Mouse (Mus musculus): ENCODE results near the gene Klrb1f. TPM values are rescaled to one million over a fixed set of nuclear protein-coding genes. Genes with fewer than 3 reads are reported as not detected.
"Not testable (repeated sequence)": the region's sequence is repeated elsewhere in the genome, so short reads cannot be mapped to it uniquely, and the experiment has no call there.

Klrb1f gene
- total RNA-seq (2021): not detected
- long read RNA-seq, experiment 1: 0 reads
- long read RNA-seq, experiment 2: 0 reads

DNA sequence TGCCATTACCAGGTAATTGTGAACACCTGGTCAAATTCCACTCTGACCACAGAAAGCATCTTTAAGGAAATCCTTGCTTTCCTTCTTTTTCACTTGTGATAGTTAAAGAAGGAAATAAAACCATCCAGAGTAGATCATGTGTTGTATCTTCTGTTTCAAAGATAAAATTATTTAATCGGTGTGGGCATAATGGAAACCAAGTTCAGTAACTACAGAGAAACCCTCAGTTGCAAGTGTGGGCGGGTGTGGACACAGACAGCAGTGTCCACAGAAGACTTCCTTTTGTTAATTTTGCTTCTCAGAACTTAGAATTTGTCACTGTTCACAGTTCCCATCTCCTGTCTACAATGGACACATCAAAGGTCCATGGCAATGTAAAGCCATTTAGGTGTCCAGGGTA, at the start of gene Klrb1f:
Gene Klrb1f (plus strand): TSS at position 301 of the 400 bp plus-strand sequence.
- intact Hi-C loops (cut with DNase I; ENCODE audit: low total_unique reads): no loop called here

DNA sequence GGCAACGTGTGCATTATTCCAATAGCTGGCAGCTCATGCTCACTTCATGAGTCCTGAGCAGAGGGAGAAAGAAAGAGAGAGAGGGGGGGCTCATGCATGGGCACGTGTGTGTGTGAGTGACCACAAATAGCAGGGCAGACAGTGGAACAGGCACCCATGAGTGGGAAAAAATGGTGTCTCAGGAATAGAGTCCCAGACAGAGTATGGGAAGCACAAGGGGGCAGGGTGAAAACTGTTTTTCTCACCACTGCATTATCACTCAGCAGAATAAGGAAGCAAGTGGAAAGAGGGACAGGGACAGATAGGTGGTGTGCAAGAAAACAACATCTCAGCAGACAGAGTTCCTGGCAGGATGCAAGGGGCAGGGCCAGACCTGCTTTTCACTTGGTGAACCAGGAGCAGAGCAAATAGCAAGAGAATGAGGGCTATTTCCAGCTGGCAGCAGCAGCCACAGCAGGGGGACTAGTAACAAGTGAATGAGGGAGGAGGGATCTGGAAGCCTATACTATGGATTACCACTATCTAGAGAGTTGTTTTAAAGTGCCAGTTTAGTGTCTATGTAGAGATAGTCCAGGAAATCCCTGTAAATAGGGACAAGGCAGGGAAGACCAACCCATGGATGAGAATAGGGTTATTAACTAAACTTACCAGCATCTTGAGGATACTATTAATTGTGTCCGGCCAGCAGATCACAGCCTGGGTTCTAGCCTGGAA, 49.5 kb upstream of the Klrb1f start:
- intact Hi-C loops (cut with DNase I; ENCODE audit: low total_unique reads): no loop called here
- no peak for DNase-seq

More for the DNA sequence above, at the start of gene Klrb1f:
- no peak for DNase-seq

DNA sequence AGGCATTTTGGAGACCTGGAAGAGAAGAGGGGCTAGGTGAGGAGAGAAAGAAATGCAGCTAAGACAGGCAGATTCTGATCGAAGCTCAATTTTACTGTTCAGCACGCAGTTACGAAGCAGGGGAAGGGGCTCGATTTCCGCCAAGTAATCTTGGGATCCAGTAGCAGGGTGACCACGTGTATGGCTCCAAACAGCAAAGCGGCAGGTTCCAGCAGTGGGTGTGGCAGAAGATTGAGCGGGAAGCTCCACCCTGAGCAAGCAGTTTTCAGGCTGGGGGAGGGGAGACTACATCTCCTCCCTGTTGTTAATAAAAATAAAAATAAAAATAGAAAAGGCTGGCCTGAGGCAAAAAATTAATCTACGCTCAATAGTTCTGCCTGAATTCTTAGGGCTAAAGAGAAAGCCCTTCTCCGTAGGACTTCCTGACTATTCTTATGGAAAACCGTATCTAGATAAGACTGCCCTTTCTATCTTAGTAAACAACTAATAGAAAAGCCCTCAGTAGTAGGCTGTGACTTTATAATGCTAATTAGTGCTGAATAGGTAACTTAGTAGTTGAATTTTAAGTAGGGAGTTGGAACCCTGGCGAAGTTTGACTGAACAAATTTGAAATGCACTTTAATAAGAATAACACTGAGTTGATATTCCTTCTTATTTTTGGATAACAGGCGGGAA, 48.8 kb upstream of the Klrb1f start:
- DNase-seq: no peak
- intact Hi-C loops (cut with DNase I; ENCODE audit: low total_unique reads): no loop called here

DNA sequence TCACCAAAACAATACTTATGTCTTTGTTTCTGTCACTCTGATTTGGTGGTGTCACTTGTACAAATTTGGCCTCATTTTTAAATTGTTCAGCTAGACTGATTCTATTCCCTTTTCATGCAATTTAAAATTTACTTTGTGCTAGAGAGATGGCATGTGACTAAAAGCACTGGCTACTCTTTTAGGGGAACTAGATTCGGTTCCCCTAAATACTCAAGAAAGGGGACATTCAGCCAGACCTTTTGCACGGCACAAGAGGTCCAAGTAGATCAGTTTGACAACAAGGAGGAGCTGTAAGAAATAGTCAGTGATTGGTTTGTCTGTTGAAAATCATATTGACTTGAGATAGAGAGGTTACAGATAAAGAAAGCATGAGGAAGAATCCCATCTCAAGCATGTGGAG, 44.3 kb upstream of the Klrb1f start:
- intact Hi-C loops (cut with DNase I; ENCODE audit: low total_unique reads): no loop called here
- DNase-seq: no peak

DNA sequence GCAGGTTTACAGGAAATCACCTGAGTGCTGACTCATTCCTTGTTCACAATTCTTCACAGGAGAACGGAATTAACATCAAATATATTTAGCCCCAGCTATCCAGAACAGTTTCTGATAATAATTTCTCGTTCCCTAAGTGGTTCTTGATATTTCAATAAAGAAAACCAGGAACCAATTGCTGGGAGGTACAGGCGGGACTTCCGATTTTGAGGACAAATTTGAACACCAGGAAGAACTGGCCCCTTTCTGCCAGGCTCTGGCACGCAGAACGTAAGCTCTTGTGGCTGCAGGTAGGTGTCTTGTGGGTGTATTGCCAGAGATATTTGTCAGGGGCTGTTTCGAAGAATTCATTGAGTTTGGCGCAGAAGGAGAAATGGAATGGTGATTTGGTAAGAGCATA, 37.1 kb upstream of the Klrb1f start:
- intact Hi-C loops (cut with DNase I; ENCODE audit: low total_unique reads): no loop called here
- DNase-seq: no peak

DNA sequence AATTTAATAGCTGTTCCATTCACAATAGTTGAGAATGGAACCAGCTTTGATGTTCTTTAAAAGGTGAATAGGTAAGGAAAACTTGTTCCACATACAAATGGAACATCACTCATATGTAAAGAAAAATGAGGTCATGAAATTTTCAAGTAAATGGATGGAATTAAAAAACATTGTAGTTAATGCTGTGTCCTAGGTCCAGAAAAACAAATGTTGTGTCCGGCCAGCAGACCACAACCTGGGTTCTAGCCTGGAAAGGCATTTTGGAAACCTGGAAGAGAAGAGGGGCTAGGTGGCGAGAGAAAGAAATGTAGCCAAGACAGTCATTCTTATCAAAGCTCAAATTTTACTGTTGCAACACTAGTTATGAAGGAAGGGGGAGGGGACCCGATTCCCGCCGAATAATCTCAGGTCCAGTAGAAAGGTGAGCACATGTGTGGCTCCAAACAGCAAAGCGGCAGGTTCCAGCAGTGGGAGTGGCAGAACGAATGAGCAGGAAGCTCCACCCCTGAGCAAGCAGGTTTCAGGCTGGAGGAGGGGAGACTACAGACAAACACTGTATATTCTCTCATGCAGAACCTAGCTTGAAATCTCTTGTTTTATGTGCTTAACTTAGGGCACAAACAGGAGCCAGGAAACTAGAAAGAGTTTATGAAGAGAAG, 35.7 kb upstream of the Klrb1f start:
- not testable (repeated sequence) for DNase-seq

DNA sequence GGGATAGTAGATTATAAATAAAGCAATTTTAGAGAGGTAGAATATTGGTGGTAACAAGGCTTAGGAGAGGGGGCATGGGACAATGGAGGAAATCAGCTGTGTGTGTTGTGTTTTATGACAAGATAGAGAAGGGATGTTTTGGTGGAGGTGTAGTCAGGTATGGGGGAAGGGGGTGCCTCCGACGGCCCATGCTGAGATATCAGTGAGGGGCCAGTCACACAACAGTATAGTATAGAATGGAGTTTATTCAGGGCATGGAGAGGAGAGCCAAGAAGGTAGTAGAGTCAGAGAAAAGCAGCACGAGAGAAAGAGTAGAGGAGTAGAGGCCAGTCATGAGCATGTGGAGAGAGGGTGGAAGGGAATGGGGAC, 35.2 kb upstream of the Klrb1f start:
- intact Hi-C loops (cut with DNase I; ENCODE audit: low total_unique reads): no loop called here
- no peak for DNase-seq

More for the DNA sequence above, 35.7 kb upstream of the Klrb1f start:
- intact Hi-C loops (cut with DNase I; ENCODE audit: low total_unique reads): not testable (repeated sequence)

DNA sequence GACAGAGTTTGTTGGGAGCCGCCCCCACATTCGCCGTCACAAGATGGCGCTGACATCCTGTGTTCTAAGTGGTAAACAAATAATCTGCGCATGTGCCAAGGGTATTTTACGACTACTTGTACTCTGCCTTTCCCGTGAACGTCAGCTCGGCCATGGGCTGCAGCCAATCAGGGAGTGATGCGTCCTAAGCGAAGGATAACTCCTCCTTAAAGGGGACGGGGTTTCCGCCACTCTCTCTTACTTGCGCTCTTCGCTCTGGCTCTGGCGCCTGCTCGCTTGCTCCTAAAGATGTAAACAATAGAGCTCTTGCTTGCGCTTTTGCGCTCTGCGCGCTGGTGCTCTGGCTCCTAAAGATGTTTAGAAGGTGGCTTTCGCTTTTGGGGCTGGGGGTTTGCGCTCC, 33.7 kb upstream of the Klrb1f start:
- intact Hi-C loops (cut with DNase I; ENCODE audit: low total_unique reads): not testable (repeated sequence)

DNA sequence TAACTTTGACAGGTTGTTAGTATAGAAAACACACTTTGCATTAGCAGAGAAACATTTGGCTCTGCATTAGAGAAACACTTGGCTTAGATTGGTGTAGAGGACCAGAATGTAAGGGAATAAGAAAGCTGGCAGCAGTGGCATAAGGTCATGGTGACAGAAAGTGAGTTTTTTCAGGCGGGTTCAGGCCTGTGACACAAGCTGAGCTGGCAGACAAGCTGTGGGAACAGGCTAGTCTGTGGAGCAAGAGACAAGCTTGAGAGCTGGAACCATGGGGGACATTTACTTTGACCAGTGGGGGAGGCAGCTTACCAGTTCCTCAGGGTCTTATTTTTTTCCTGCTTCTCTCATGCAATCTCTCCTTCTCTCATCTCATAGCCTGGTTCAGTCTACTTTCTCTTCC, 32.7 kb upstream of the Klrb1f start:
- intact Hi-C loops (cut with DNase I; ENCODE audit: low total_unique reads): no loop called here
- no peak for DNase-seq

More for the DNA sequence above, 33.7 kb upstream of the Klrb1f start:
- DNase-seq: not testable (repeated sequence)

DNA sequence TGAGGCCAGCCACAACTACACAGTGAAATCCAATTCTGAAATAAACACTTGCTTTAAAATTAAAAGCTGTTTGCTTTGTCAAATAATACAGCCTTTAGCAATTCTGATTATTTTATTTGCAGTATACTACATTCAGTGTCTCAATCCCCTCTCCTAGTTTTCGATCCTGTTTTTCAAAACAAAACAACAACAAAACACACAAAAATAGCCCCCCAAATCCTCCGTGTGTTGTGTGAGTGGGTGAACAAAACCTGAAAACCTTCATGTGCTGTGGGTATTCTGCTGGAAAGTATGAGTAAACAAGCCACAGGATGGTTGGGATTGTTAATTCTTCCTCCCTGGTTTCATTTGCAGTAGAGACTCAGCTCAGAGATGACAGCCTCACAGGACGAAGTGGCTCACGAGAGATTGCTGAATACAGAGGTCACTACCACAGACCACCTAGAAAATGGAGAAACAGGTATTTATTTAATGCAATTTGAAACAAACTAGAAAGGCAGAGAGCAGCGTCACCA, 31.9 kb upstream of the Klrb1f start:
- intact Hi-C loops (cut with DNase I; ENCODE audit: low total_unique reads): no loop called here
- no peak for DNase-seq

DNA sequence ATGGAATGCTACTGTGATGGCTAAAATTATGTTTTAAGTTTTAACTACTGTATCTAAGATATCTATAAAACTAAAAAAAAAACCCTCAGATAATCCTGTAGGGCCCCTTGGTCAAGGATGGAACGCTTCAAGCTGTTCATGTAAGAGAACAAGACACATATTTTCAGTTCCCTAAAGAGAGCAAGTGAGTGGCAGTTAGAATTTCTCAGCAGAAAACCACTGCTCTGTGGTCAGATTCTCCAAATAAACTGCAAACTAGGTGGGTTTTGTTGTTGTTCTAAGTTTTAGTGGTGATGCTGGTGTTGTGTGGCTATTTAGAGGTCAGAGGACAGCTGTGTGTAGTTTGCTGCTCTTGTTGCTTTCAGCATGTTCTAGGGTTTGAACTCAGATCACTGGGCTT, 31.3 kb upstream of the Klrb1f start:
- intact Hi-C loops (cut with DNase I; ENCODE audit: low total_unique reads): no loop called here
- no peak for DNase-seq

DNA sequence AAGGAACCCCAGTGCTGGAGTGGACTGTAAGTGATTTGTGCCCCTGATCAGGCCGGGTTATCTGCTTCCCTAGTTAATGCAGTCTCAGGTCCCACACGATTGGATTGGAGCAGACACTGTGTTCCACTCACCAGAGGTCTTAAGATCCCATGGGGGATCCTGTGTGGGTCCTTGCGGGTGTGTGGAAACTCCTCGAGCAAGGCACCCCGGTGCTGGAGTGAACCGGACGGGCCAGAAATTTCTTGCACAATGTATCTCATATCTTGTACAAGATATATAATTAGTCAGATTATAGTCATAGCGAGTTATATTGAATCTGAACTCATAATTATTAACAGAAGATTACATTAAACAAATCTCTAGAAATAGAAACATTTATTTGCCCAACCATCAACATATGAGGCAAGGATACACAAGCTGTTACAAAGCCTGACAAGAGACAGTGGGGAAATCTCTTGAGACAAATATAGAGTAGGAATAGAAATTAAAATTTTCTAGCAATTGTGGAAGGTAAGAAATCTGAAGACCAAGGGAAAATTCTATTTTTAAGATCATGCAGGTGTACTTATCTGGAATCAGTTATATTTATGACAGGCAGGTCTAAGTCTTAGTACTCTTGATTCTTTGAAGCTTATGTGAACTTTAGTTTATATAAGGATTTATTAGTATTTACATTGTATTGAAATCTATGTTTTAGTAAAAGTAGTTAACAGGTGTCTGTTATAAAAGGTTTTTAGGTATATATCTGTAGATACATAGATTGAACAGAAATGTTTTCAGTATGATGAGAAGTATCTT, 18.1 kb upstream of the Klrb1f start:
- intact Hi-C loops (cut with DNase I; ENCODE audit: low total_unique reads): no loop called here
- DNase-seq: no peak

DNA sequence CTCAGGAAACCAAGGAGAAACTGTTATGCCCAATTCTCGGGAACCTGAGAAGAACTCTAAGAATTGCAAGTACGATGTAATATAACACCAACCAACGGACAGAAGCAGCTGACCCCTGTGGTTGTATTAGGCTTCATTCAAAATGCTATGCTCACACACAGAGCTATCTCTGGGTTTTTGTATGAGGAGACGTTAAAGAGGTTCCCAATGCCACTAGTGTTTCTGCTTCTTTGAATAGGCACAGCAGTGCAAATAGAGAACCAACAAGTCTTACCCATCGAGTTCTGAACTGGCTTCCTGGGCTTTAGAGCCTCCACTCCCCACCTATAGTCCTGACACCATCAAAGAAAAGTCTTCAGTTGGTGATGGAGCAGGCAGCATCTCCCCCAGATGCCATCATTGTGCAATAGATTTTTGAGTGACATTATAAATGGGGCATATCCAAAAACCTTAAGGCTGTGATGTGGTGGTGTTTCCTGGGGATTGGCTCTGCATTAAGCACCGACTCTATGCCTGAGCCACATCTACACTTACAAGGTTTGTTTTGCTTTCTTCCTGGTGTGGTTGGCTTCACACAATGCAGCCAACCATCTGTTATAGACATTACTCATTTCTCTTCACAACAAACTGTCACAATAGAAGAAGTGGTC, 15.4 kb upstream of the Klrb1f start:
- intact Hi-C loops (cut with DNase I; ENCODE audit: low total_unique reads): no loop called here
- no peak for DNase-seq

DNA sequence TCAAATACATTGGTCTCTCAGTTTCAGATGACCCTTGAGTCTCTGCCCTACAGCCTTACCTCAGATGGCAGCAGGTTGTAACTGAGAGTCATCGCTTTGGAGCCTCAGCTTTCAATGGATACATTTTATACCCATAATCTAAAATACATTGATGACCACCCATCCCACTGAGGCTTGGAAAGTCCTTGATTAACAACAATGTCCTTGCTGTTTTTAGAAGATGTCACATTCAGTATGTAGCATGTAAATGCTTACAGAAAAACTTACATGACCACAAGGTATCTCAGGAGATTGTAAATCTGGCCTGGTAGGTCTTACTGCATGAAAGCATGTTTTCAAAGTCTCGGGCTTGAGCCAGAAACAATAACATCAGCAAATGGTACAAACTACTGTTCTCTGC, 14.7 kb upstream of the Klrb1f start:
- DNase-seq: no peak
- intact Hi-C loops (cut with DNase I; ENCODE audit: low total_unique reads): no loop called here

DNA sequence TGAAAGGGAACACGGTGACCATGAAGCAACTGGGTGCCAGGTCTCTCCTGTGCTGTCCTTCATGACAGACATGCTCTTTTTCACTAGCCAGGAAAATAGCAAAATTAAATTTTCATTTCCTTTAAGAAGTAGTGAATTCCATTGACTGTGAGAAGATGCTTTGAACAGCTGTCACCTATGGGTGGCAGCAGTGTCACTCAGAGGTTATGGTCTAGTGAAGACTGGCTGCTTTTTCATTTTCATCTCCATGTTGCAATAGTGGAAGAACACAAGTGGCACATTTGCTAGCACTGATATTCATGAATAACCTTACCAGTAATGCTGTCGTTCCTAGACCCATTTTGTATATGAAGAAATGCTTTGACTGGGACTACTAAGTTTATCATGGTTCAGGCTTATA, 12.3 kb upstream of the Klrb1f start:
- no peak for DNase-seq
- intact Hi-C loops (cut with DNase I; ENCODE audit: low total_unique reads): no loop called here

DNA sequence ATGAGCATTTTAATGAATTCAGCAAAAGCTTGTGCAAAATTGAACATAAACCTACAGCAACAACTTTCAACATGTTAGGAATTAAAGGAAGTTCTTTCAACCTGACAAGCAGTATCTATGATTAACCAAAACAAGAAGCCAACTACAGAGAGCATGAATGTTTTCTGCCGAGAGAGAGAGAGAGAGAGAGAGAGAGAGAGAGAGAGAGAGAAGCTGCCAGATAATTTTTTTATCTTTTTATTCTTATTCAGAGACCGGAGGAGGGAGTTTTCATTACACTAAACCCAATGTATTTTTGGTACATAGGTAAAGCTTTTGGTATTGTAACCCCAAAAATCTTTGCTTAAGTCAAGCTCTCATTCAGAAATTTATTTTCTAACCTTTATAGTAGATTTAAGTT, 10.7 kb upstream of the Klrb1f start:
- no peak for DNase-seq
- intact Hi-C loops (cut with DNase I; ENCODE audit: low total_unique reads): no loop called here

DNA sequence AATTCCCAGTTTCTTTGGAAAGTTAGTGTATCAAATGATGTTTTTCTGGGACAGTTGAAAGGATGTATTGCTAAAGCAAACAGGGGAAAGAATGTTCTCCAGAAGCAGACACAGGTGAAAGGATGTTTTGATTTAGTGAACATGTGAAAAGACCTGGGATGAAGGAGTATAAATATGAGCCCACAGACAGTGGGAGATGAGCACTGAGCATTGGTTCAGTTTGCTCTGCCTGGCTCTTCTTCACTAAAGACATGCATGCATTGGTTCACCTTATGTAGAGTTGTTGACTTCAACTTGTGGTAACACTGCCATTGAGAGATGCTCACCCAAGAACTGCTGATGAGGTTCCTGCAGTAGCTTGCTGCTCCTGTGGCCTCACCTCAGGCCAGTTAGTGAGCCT, 9.4 kb upstream of the Klrb1f start:
- intact Hi-C loops (cut with DNase I; ENCODE audit: low total_unique reads): no loop called here
- DNase-seq: no peak

DNA sequence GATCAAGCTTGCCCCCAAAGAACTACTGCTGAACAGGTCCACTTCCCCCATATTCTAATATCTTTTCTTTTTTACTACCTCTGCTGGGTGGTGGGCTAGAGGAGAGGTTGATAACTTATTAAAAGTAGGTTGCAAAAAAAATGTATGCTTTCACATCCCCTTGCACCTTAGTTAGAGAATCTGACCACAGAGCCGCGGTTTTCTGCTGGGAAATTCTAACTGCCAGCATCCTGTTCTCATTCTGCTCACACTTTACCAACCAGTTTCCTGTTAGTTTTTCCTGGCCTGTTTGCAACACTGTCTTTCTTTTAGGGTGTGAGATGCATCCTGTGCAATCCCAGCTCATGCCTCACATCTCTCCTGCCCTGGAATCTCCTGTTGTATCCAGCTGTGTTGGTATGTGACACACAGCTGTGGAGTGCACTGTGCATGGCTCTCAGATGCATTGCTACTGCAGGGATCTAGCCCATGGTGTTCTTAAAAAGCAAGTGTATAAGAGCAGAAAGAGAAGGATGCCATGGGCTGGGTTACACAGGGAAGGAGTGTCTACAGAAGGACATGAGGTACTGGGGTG, 8.7 kb upstream of the Klrb1f start:
- intact Hi-C loops (cut with DNase I; ENCODE audit: low total_unique reads): no loop called here
- DNase-seq: no peak

DNA sequence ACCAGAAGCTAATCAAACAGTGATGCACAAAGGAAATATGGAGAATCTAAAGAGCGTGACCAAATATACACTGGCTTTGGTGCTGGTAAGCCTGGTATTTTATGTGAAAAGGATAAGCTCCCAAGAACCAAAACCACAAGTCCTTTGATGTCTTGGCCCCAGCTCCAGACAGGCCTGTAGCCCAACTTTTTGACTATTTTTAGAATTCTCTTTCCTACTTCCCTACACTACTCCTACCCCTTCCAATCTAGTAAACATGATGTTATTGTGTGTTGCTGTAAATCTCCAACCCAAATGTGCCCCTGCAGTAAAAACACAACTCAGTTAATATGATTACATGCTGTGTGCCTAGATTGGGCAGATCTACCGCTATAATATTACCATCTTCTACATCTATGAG, 4.2 kb upstream of the Klrb1f start:
- DNase-seq: no peak
- intact Hi-C loops (cut with DNase I; ENCODE audit: low total_unique reads): no loop called here
